Mouse (Mus musculus) megakaryocyte, embryonic 14.5 days (primary cell): ENCODE results near the gene Bco1.

ENCODE experiments used
- FLI1 ChIP-seq: IDR thresholded peaks from 2 replicates; pipeline ENCODE4 v1.6.1; 2012; ENCODE audit warnings: low read length, inconsistent platforms, mixed read lengths
- GATA1 ChIP-seq: IDR thresholded peaks from 3 replicates; pipeline ENCODE4 v1.6.1; 2012; ENCODE audit warnings: mixed read lengths, low read length, inconsistent platforms, borderline replicate concordance

DNA sequence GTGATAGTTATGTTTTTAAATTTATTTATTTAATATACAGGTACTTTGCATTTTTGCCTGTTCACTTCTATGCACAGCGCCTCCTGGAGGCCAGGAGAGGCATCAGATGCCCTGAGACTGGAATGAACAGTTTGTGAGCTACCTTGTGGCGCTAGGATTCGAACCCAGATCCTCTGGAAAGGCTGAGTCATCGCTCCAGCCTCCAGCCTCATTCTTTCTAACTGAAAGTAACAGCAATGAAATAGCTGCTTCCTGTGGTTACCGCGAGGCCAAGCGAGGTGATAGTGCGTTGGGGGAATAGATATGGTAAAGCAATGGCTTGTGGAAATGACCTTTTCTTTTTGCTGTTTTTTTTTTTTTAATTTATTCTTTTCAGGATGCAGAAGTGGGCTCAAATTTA, 31.4 kb downstream of the Bco1 start:
- no peak for TF ChIP-seq GATA1
- TF ChIP-seq FLI1: no peak
